Mouse (Mus musculus) retina, postnatal 7 days (tissue): Measurements from ENCODE around the gene Slc2a8.
"Not testable (repeated sequence)": the region's sequence is repeated elsewhere in the genome, so short reads cannot be mapped to it uniquely, and the experiment has no call there.

ENCODE experiments used
- DNase-seq: peaks from one replicate; pipeline ENCODE4 v3.0.0-alpha.2; 2012; ENCODE audit warnings: low read depth, low spot score

The Slc2a8 gene

GRCm38 (mm10) chr2:32981725-32982271 is at the start of gene Slc2a8:
TSS of gene Slc2a8 (minus strand) at chr2:32982083.
- peak; percentile 84 for DNase-seq

GRCm38 (mm10) chr2:33025040-33025439 is 43.2 kb upstream of the Slc2a8 start:
- no peak for DNase-seq

GRCm38 (mm10) chr2:33024564-33024963 is 42.7 kb upstream of the Slc2a8 start:
- DNase-seq: no peak

GRCm38 (mm10) chr2:33022846-33023245 is 41.0 kb upstream of the Slc2a8 start:
- DNase-seq: no peak

GRCm38 (mm10) chr2:33018026-33018425 is 36.1 kb upstream of the Slc2a8 start:
- no peak for DNase-seq

- no peak for DNase-seq
Observed at GRCm38 (mm10) chr2:33017191-33017590, 35.3 kb upstream of the Slc2a8 start.

GRCm38 (mm10) chr2:33014877-33015276 is 33.0 kb upstream of the Slc2a8 start:
- DNase-seq: no peak

GRCm38 (mm10) chr2:33009055-33009454 is 27.2 kb upstream of the Slc2a8 start:
- DNase-seq: not testable (repeated sequence)

- DNase-seq: no peak
Observed at GRCm38 (mm10) chr2:33005041-33005440, 23.2 kb upstream of the Slc2a8 start.

- DNase-seq: no peak
Observed at GRCm38 (mm10) chr2:33002144-33002543, 20.3 kb upstream of the Slc2a8 start.

GRCm38 (mm10) chr2:32999752-33000151 is 17.9 kb upstream of the Slc2a8 start:
- DNase-seq: no peak

GRCm38 (mm10) chr2:32997792-32998191 is 15.9 kb upstream of the Slc2a8 start:
- no peak for DNase-seq

GRCm38 (mm10) chr2:32997081-32997480 is 15.2 kb upstream of the Slc2a8 start:
- no peak for DNase-seq

- DNase-seq: no peak
Observed at GRCm38 (mm10) chr2:32992130-32992529, 10.2 kb upstream of the Slc2a8 start.

GRCm38 (mm10) chr2:32990167-32990832 is 8.4 kb upstream of the Slc2a8 start:
- DNase-seq: no peak

- DNase-seq: no peak
Observed at GRCm38 (mm10) chr2:32989376-32989775, 7.5 kb upstream of the Slc2a8 start.

GRCm38 (mm10) chr2:32985844-32986243 is 4.0 kb upstream of the Slc2a8 start:
- no peak for DNase-seq

- no peak for DNase-seq
Observed at GRCm38 (mm10) chr2:32983617-32984016, 1.7 kb upstream of the Slc2a8 start.

GRCm38 (mm10) chr2:32982700-32983099 is 817 bp upstream of the Slc2a8 start:
- DNase-seq: no peak

- no peak for DNase-seq
Observed at GRCm38 (mm10) chr2:32981281-32981680, 602 bp downstream of the Slc2a8 start.

GRCm38 (mm10) chr2:32979675-32980074 is 2.2 kb downstream of the Slc2a8 start:
- no peak for DNase-seq

- DNase-seq: no peak
Observed at GRCm38 (mm10) chr2:32978675-32979074, 3.2 kb downstream of the Slc2a8 start.

- no peak for DNase-seq
Observed at GRCm38 (mm10) chr2:32977114-32977513, 4.8 kb downstream of the Slc2a8 start.

- DNase-seq: no peak
Observed at GRCm38 (mm10) chr2:32974216-32974615, 7.7 kb downstream of the Slc2a8 start.
